ENCODE assay signal across 12 mouse cellular contexts in the genomic region with DNA sequence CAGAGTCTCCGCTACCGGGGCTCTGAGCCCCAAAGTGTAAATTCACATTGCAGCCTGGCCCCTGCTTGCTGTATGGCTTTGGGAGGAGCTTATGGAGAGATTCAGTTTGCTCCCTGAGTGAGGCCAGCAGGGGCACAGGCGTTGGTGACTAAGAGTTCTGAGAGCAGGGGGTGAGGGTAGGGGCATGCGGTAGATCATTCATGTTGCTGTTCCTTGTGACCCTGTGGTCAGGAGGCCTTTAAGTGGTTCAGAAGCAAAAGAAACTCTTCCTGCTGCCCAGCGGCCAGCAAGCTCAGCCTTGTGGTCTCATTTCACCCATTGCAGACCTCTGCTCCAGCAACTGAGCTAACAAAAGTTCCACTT. TPM values are rescaled to one million over a fixed set of nuclear protein-coding genes. Genes with fewer than 3 reads are reported as not detected.
DNase-seq lines count a peak whose midpoint lies in the region; ATAC-seq and TF ChIP-seq lines count a peak whose summit lies in the region.
"Had no signal": no experiment of that assay in that cellular context is flagged by ENCODE, and none has a peak within 500 bp of the region (broad histone marks: within the 10 kb centered on the region; RNA-seq: fewer than 3 reads in every experiment).

No protein-coding gene starts in this region.

- peak; percentile 88 for DNase-seq in heart, adult 11 months
- DNase-seq in heart, adult 18-20 months, result no peak
- DNase-seq in kidney, postnatal 0 days (ENCODE audit: low spot score), result no peak
- no peak for DNase-seq in kidney, adult 8-10 months
- no peak for DNase-seq in layer of hippocampus, adult 2 months (ENCODE audit: low spot score in 2 of 2)
- no peak for DNase-seq in thymus, postnatal 4 days
- DNase-seq: retina, postnatal 1 day had no signal

- no peak overlapping the region for H3K4me3 ChIP-seq in kidney, postnatal 0 days (replicated peaks; ENCODE audit: low read depth, low read length)
- H3K4me3 ChIP-seq in layer of hippocampus, adult 2 months, result no peak overlapping the region
- H3K4me3 ChIP-seq: left cerebral cortex, adult 2 months; stomach, embryonic 15.5 days had no signal

- 50% methylated on average over 5 of the region's 5 CpGs for WGBS in kidney, postnatal 0 days

- H3K4me1 ChIP-seq in kidney, postnatal 0 days (replicated peaks; ENCODE audit: insufficient read depth, low read length), result peaks cover 42% of the 10 kb centered on the region

- H3K27ac ChIP-seq in kidney, postnatal 0 days, result peak overlapping the region; percentile 84
- H3K27ac ChIP-seq in layer of hippocampus, adult 2 months, result no peak overlapping the region
- H3K27ac ChIP-seq: left cerebral cortex, adult 2 months had no signal

- no peak for ATAC-seq in kidney, postnatal 0 days (replicated peaks; ENCODE audit: low FRiP score, low read depth)
- peak; percentile 35 for ATAC-seq in granulocyte monocyte progenitor cell, adult 5-6 weeks (replicated peaks; ENCODE audit: poor library complexity, severe bottlenecking)
- peak; percentile 31 for ATAC-seq in megakaryocyte progenitor cell, adult 5-6 weeks (replicated peaks; ENCODE audit: poor library complexity)
- ATAC-seq: inflammation-experienced regulatory T-cells, adult 6 months had no signal

- peaks cover 21% of the 10 kb centered on the region for H3K36me3 ChIP-seq in kidney, postnatal 0 days (ENCODE audit: insufficient read depth, low read length)

- peak overlapping the region; percentile 31; the same call in 1 of the 2 replicates for H3K9ac ChIP-seq in kidney, postnatal 0 days (ENCODE audit: low read depth, low read length)
- H3K9ac ChIP-seq: stomach, embryonic 15.5 days had no signal

- no peak for TF ChIP-seq CTCF in kidney, postnatal 0 days (IDR thresholded peaks at IDR 0.05; ENCODE audit: low read depth)
- no peak for TF ChIP-seq CTCF in layer of hippocampus, adult 2 months (conservative IDR thresholded peaks at IDR 0.05)

- no peaks in the 10 kb centered on the region for H3K9me3 ChIP-seq in kidney, postnatal 0 days (replicated peaks; ENCODE audit: low read length)
- H3K9me3 ChIP-seq: stomach, embryonic 15.5 days had no signal

- 0 out of 2 replicates have a peak overlapping the region, but pooled peaks have one; percentile 3 for H3K4me2 ChIP-seq in kidney, postnatal 0 days (ENCODE audit: low read length)
- H3K4me2 ChIP-seq: stomach, embryonic 15.5 days had no signal

- no peaks in the 10 kb centered on the region for H3K27me3 ChIP-seq in kidney, postnatal 0 days (ENCODE audit: insufficient read depth, low read length)
- H3K27me3 ChIP-seq: stomach, embryonic 15.5 days had no signal

RNA-seq across cellular contexts. Expression of a gene that starts 4.4 kb away (rescaled TPM):
- 100 to 1,000 TPM; 122 to 123 TPM for total RNA-seq in heart, adult 18-20 months (2021)
- polyA plus RNA-seq in kidney, postnatal 0 days (2015; fragmentation: Nextera tagmentation; extraction: Ambion mirVana), result 122 and 127 TPM in 2 replicates
- total RNA-seq in granulocyte monocyte progenitor cell, adult 5-6 weeks (2014; fragmentation: Nextera tagmentation), result 52.5 and 96.9 TPM in 2 replicates
- 44.6 and 48.6 TPM in 2 replicates for total RNA-seq in granulocyte monocyte progenitor cell, adult 5-6 weeks (2017)
- 68.2 and 69.6 TPM in 2 replicates for total RNA-seq in megakaryocyte progenitor cell, adult 5-6 weeks (2015)
- total RNA-seq in megakaryocyte progenitor cell, adult 5-6 weeks (2017), result 38.4 and 38.8 TPM in 2 replicates
- 10 to 100 TPM; 17.9 to 20.3 TPM for total RNA-seq in layer of hippocampus, adult 2 months (2021)

RNA-seq across cellular contexts. Expression of a gene that starts 24.2 kb away (rescaled TPM):
- total RNA-seq in heart, adult 18-20 months (2021), result 100 to 1,000 TPM; 145 to 150 TPM
- polyA plus RNA-seq in kidney, postnatal 0 days (2015; fragmentation: Nextera tagmentation; extraction: Ambion mirVana), result 71.3 and 77.0 TPM in 2 replicates
- 24.3 and 26.4 TPM in 2 replicates for total RNA-seq in granulocyte monocyte progenitor cell, adult 5-6 weeks (2014; fragmentation: Nextera tagmentation)
- total RNA-seq in granulocyte monocyte progenitor cell, adult 5-6 weeks (2017), result 22.3 and 22.4 TPM in 2 replicates
- total RNA-seq in megakaryocyte progenitor cell, adult 5-6 weeks (2015), result 20.1 and 27.1 TPM in 2 replicates
- 22.1 and 30.2 TPM in 2 replicates for total RNA-seq in megakaryocyte progenitor cell, adult 5-6 weeks (2017)
- 10 to 100 TPM; 14.8 to 15.3 TPM for total RNA-seq in layer of hippocampus, adult 2 months (2021)

RNA-seq across cellular contexts. Expression of a gene that starts 43.8 kb away (rescaled TPM):
- total RNA-seq in heart, adult 18-20 months (2021), result 10 to 100 TPM; 70.1 to 70.9 TPM
- polyA plus RNA-seq in kidney, postnatal 0 days (2015; fragmentation: Nextera tagmentation; extraction: Ambion mirVana), result 0.50 and 0.60 TPM in 2 replicates
- not detected in 2 replicates for total RNA-seq in granulocyte monocyte progenitor cell, adult 5-6 weeks (2014; fragmentation: Nextera tagmentation)
- not detected in 2 replicates for total RNA-seq in granulocyte monocyte progenitor cell, adult 5-6 weeks (2017)
- not detected in 2 replicates for total RNA-seq in megakaryocyte progenitor cell, adult 5-6 weeks (2015)
- 0.03 TPM in 1 of 2 replicates, not detected in the other for total RNA-seq in megakaryocyte progenitor cell, adult 5-6 weeks (2017)
- 100 to 1,000 TPM in 1 of 2 experiments, 10 to 100 TPM in 1; 99.2 to 101 TPM for total RNA-seq in layer of hippocampus, adult 2 months (2021)
- polyA plus RNA-seq: inflammation-experienced regulatory T-cells, adult 6 months had no signal

RNA-seq across cellular contexts. Expression of a gene that starts 56.9 kb away (rescaled TPM):
- total RNA-seq in heart, adult 18-20 months (2021), result 1 to 10 TPM in 1 of 2 experiments, under 1 TPM in 1; 0.55 to 1.3 TPM
- 41.8 and 44.8 TPM in 2 replicates for polyA plus RNA-seq in kidney, postnatal 0 days (2015; fragmentation: Nextera tagmentation; extraction: Ambion mirVana)
- total RNA-seq in granulocyte monocyte progenitor cell, adult 5-6 weeks (2014; fragmentation: Nextera tagmentation), result 6.8 and 9.0 TPM in 2 replicates
- 3.0 and 5.7 TPM in 2 replicates for total RNA-seq in granulocyte monocyte progenitor cell, adult 5-6 weeks (2017)
- total RNA-seq in megakaryocyte progenitor cell, adult 5-6 weeks (2015), result 3.8 and 5.7 TPM in 2 replicates
- total RNA-seq in megakaryocyte progenitor cell, adult 5-6 weeks (2017), result 1.7 and 4.0 TPM in 2 replicates
- total RNA-seq in layer of hippocampus, adult 2 months (2021), result 1 to 10 TPM; 1.7 TPM

Comparison
In these comparisons a context has a peak if more than half of its experiments do, and no peak if none do; other contexts are left out.
1. RNA of a gene that starts 24.2 kb away (total RNA-seq): 145 to 150 TPM in heart, adult 18-20 months; 20.1 to 30.2 TPM in megakaryocyte progenitor cell, adult 5-6 weeks, 22.3 to 26.4 TPM in granulocyte monocyte progenitor cell, adult 5-6 weeks and 14.8 to 15.3 TPM in layer of hippocampus, adult 2 months; every median in the first group is over 4 times any median in the second.
2. RNA of a gene that starts 43.8 kb away (total RNA-seq): 99.2 to 101 TPM in layer of hippocampus, adult 2 months and 70.1 to 70.9 TPM in heart, adult 18-20 months; not detected in granulocyte monocyte progenitor cell, adult 5-6 weeks and 0.03 TPM in megakaryocyte progenitor cell, adult 5-6 weeks; every median in the first group is over 10 times any median in the second.